Mouse (Mus musculus): ENCODE measurements around the gene Hypk.

DNA sequence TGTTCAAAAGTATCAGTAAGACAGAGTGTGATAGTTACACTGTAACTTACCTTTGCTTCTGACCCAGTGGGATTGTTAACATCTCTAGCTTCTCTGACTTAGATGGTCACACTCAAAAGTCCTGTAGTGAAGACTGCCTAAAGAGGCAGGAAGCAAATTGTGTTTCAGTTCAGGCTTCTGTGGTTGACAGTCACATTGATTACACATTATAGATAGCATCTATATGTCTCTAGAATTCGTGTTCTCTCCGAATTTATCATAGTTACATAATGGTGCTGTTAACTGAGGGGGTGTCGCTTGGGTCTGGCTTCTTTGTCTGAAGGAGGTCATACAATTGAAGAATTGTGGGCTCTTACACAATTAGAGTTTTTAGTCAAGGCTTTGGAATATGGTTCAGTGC is 38.0 kb upstream of the Hypk start:
- TF ChIP-seq EP300 (IDR thresholded peaks at IDR 0.05; ENCODE audit: low read depth in 1 of 2, low read length in 2 of 2) (no peak), CHD1 (IDR thresholded peaks at IDR 0.05; ENCODE audit: low read depth, low read length) (no peak), UBTF (IDR thresholded peaks at IDR 0.05; ENCODE audit: borderline replicate concordance, insufficient read depth, low read depth, low read length) (no peak)
